Mouse (Mus musculus): ENCODE results near the gene Galnt9. TPM values are rescaled to one million over a fixed set of nuclear protein-coding genes. Genes with fewer than 3 reads are reported as not detected.

Galnt9 gene
- polyA plus RNA-seq, 1 experiment from 2014 or later = 1.2 TPM

DNA sequence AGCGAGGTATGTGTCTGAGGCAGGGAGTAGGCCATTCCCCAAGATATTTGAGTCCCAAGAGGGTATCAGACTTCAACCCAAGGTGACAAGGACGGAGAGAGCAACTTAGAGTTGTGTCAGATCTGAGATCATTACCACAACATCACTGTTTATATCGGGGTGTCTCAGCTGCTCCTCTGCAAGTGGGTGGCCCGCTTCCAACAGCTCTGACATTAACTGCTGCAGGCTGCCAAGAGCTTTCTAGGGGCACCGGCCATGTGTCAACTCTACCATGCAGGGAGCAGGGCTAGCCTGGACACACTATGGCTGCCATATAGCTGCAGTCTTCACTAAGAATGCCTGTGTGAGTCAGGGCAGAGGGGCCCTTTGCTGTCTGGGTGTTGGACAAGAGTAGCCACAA is 65.7 kb downstream of the Galnt9 start:
- Histone ChIP-seq H3K36me3 (ENCODE audit: control insufficient read depth, insufficient read depth, low read length) (no peaks in the 10 kb centered on the region), H3K27me3 (ENCODE audit: control insufficient read depth, insufficient read depth, low read length) (no peaks in the 10 kb centered on the region), H3K4me1 (ENCODE audit: control insufficient read depth, insufficient read depth, low read length) (no peaks in the 10 kb centered on the region), H3K4me3 (ENCODE audit: low read depth, low read length) (no peak overlapping the region), H3K9me3 (ENCODE audit: control insufficient read depth, low read depth, low read length) (no peaks in the 10 kb centered on the region), H3K9ac (replicated peaks; ENCODE audit: low read depth, low read length) (no peak overlapping the region), H3K27ac (ENCODE audit: low read length) (no peak overlapping the region), H3K4me2 (replicated peaks; ENCODE audit: low read depth, low read length) (no peak overlapping the region)
- ATAC-seq (ENCODE audit: insufficient number of reproducible peaks, insufficient read depth, low FRiP score, low read depth) = no peak
- WGBS = 75% methylated on average over 5 of the region's 5 CpGs

DNA sequence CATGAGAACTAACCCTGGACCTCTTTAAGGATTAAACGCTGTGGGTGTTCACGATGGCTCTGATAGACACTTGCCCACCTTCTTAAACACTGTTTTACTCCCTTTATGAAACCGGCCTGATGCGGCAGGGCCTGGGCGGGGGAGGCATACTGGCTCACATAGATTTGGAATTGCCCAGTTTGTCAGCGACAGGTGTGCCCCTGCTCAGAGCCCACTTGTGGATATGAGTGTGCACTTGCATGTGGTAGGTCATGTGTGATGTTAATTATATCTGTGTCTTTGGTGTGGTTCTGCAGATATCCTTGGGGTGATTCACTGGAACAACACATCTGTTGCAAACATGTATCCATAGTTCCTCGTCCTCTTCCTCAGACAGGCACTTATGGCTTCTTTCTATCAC is 66.3 kb downstream of the Galnt9 start:
- ATAC-seq (ENCODE audit: insufficient number of reproducible peaks, insufficient read depth, low FRiP score, low read depth) = no peak
- H3K27me3 ChIP-seq (ENCODE audit: control insufficient read depth, insufficient read depth, low read length) = no peaks in the 10 kb centered on the region
- H3K9ac ChIP-seq (replicated peaks; ENCODE audit: low read depth, low read length) = no peak overlapping the region
- H3K27ac ChIP-seq (ENCODE audit: low read length) = no peak overlapping the region
- 83% methylated on average over 7 of the region's 7 CpGs for WGBS
- no peaks in the 10 kb centered on the region for H3K4me1 ChIP-seq (ENCODE audit: control insufficient read depth, insufficient read depth, low read length)
- no peak overlapping the region for H3K4me2 ChIP-seq (replicated peaks; ENCODE audit: low read depth, low read length)
- no peaks in the 10 kb centered on the region for H3K9me3 ChIP-seq (ENCODE audit: control insufficient read depth, low read depth, low read length)
- no peak overlapping the region for H3K4me3 ChIP-seq (ENCODE audit: low read depth, low read length)
- H3K36me3 ChIP-seq (ENCODE audit: control insufficient read depth, insufficient read depth, low read length) = no peaks in the 10 kb centered on the region

DNA sequence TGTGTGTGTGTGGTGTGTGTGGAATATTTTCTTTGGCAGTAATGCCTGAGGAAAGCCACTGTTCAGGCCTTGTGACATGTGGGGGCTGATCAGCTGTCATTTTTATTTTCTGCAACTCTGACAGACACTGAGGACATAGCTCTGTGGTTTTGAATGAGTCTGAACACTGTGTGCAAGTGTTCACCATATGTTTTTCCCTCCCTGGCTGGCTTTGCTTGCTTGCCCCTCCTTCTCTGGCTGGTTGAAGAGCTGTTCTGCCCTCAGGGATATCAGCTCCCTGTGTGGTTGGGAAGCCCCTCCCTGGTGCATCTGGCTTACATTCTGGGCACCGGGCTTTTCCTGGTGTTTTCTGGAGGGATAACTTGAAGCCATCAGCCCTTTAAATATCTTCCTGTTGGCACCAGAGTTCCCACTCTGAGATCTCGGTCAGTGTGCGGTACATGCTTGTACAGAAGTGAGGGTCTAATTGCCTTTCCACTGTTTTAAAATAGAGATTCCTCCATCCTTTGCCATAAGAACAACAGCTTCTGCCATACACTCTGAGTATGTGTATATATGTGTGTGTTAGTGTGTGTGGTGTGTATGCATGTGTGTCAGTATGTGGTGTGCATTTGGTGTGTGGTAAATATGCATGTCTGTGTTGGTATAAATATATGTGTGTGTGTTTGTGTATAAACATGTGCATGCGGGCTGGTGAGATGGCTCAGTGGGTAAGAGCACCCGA is 67.4 kb downstream of the Galnt9 start:
- no peak overlapping the region for H3K4me2 ChIP-seq (replicated peaks; ENCODE audit: low read depth, low read length)
- 81% methylated on average over 5 of the region's 5 CpGs for WGBS
- ATAC-seq (ENCODE audit: insufficient number of reproducible peaks, insufficient read depth, low FRiP score, low read depth) = no peak
- H3K9ac ChIP-seq (replicated peaks; ENCODE audit: low read depth, low read length) = no peak overlapping the region
- no peaks in the 10 kb centered on the region for H3K4me1 ChIP-seq (ENCODE audit: control insufficient read depth, insufficient read depth, low read length)
- no peak overlapping the region for H3K27ac ChIP-seq (ENCODE audit: low read length)
- H3K4me3 ChIP-seq (ENCODE audit: low read depth, low read length) = no peak overlapping the region
- no peaks in the 10 kb centered on the region for H3K36me3 ChIP-seq (ENCODE audit: control insufficient read depth, insufficient read depth, low read length)
- no peaks in the 10 kb centered on the region for H3K9me3 ChIP-seq (ENCODE audit: control insufficient read depth, low read depth, low read length)
- no peaks in the 10 kb centered on the region for H3K27me3 ChIP-seq (ENCODE audit: control insufficient read depth, insufficient read depth, low read length)

DNA sequence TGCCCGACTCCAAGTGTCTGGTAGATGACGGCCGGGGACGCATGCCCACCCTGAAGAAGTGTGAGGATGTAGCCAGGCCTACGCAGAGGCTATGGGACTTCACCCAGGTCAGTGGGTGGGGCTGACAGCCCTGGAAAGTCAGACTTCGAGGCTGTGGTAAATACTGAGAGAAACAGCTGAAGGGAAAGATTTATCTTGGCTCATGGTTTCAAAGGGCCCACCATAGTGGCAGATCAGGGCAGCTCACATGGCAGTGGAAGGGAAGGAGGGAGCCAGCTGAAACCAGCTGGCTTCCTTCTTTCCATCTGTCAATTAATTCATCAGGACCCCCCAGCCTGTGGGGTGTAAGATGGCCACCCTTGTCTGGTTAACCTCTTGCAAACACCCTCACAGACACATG is 75.1 kb downstream of the Galnt9 start:
- Histone ChIP-seq H3K27ac (ENCODE audit: low read length) (no peak overlapping the region), H3K36me3 (ENCODE audit: control insufficient read depth, insufficient read depth, low read length) (no peaks in the 10 kb centered on the region), H3K9me3 (ENCODE audit: control insufficient read depth, low read depth, low read length) (no peaks in the 10 kb centered on the region), H3K4me2 (replicated peaks; ENCODE audit: low read depth, low read length) (no peak overlapping the region), H3K4me1 (ENCODE audit: control insufficient read depth, insufficient read depth, low read length) (no peaks in the 10 kb centered on the region), H3K27me3 (ENCODE audit: control insufficient read depth, insufficient read depth, low read length) (no peaks in the 10 kb centered on the region), H3K9ac (replicated peaks; ENCODE audit: low read depth, low read length) (no peak overlapping the region), H3K4me3 (ENCODE audit: low read depth, low read length) (no peak overlapping the region)
- WGBS = 84% methylated on average over 6 of the region's 6 CpGs
- no peak for ATAC-seq (ENCODE audit: insufficient number of reproducible peaks, insufficient read depth, low FRiP score, low read depth)

DNA sequence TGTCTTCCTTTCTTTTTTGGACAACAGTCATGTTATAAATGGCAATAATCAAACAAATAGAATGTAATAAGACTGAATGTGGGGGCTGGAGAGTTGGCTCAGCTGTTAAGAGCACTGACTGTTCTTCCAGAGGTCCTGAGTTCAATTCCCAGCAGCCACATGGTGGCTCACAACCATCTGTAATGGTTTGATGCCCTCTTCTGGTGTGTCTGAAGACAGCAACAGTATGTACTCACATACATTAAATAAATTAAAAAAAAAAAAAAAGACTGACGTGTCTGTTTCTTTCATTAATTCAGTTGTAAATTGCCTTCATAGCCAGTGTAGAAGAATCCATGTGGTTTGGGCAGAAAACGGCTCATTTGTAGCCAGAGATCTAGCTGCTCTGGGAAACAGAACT is 80.2 kb downstream of the Galnt9 start:
- no peaks in the 10 kb centered on the region for H3K9me3 ChIP-seq (ENCODE audit: control insufficient read depth, low read depth, low read length)
- H3K4me3 ChIP-seq (ENCODE audit: low read depth, low read length) = no peak overlapping the region
- H3K4me1 ChIP-seq (ENCODE audit: control insufficient read depth, insufficient read depth, low read length) = no peaks in the 10 kb centered on the region
- 85% methylated on average over 2 of the region's 2 CpGs for WGBS
- no peak overlapping the region for H3K4me2 ChIP-seq (replicated peaks; ENCODE audit: low read depth, low read length)
- no peak overlapping the region for H3K9ac ChIP-seq (replicated peaks; ENCODE audit: low read depth, low read length)
- no peaks in the 10 kb centered on the region for H3K27me3 ChIP-seq (ENCODE audit: control insufficient read depth, insufficient read depth, low read length)
- H3K36me3 ChIP-seq (ENCODE audit: control insufficient read depth, insufficient read depth, low read length) = no peaks in the 10 kb centered on the region
- ATAC-seq (ENCODE audit: insufficient number of reproducible peaks, insufficient read depth, low FRiP score, low read depth) = no peak
- no peak overlapping the region for H3K27ac ChIP-seq (ENCODE audit: low read length)

DNA sequence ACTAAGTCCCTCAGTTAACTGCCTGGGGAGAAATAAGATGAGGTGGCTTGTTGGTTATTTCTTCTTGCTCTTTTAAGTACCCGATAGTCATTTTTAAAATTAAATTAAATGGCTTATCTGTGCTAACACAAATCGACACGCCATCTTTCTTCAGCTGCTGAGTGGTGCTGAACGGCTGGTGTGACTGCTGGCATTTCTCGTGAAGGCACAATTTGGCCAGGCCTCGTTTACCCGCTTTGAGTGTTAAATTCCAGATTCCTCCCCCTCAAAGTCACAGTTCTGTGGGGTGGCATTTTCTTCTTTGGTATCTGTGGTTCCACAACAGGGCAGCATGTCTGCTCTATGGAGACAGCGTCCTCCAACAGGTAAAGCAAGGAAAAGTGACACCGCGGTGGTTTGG is 83.2 kb downstream of the Galnt9 start:
- Histone ChIP-seq H3K27me3 (ENCODE audit: control insufficient read depth, insufficient read depth, low read length) (no peaks in the 10 kb centered on the region), H3K4me3 (ENCODE audit: low read depth, low read length) (no peak overlapping the region), H3K36me3 (ENCODE audit: control insufficient read depth, insufficient read depth, low read length) (no peaks in the 10 kb centered on the region), H3K9ac (replicated peaks; ENCODE audit: low read depth, low read length) (no peak overlapping the region), H3K9me3 (ENCODE audit: control insufficient read depth, low read depth, low read length) (no peaks in the 10 kb centered on the region), H3K27ac (ENCODE audit: low read length) (no peak overlapping the region), H3K4me2 (replicated peaks; ENCODE audit: low read depth, low read length) (no peak overlapping the region), H3K4me1 (ENCODE audit: control insufficient read depth, insufficient read depth, low read length) (no peaks in the 10 kb centered on the region)
- 74% methylated on average over 10 of the region's 10 CpGs for whole genome bisulfite sequencing
- no peak for ATAC-seq (ENCODE audit: insufficient number of reproducible peaks, insufficient read depth, low FRiP score, low read depth)

DNA sequence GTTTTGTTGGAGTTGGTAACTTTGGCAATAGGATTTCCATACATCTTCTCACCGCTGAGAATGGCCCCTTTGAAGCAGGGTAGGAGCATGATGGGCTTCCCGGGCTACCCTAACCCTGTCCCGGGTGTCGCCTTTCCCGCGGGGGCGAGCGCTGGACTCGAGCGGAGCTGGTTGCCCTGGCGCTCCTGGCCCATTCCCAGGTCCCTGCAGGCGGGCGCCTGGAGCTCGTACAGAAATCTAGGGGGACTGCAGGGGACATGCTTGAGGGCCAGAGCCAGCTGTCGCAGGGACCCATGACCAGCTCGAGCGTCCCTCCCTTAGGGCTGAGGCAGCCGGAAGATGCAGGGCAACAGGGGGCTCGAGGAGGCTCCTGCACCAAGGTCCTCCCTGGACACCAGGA is 84.0 kb downstream of the Galnt9 start:
- ATAC-seq (ENCODE audit: insufficient number of reproducible peaks, insufficient read depth, low FRiP score, low read depth) = no peak
- 24% methylated on average over 19 of the region's 19 CpGs for WGBS
- H3K27me3 ChIP-seq (ENCODE audit: control insufficient read depth, insufficient read depth, low read length) = no peaks in the 10 kb centered on the region
- H3K36me3 ChIP-seq (ENCODE audit: control insufficient read depth, insufficient read depth, low read length) = no peaks in the 10 kb centered on the region
- no peaks in the 10 kb centered on the region for H3K4me1 ChIP-seq (ENCODE audit: control insufficient read depth, insufficient read depth, low read length)
- no peak overlapping the region for H3K9ac ChIP-seq (replicated peaks; ENCODE audit: low read depth, low read length)
- no peak overlapping the region for H3K4me2 ChIP-seq (replicated peaks; ENCODE audit: low read depth, low read length)
- H3K27ac ChIP-seq (ENCODE audit: low read length) = no peak overlapping the region
- no peaks in the 10 kb centered on the region for H3K9me3 ChIP-seq (ENCODE audit: control insufficient read depth, low read depth, low read length)
- H3K4me3 ChIP-seq (ENCODE audit: low read depth, low read length) = no peak overlapping the region

DNA sequence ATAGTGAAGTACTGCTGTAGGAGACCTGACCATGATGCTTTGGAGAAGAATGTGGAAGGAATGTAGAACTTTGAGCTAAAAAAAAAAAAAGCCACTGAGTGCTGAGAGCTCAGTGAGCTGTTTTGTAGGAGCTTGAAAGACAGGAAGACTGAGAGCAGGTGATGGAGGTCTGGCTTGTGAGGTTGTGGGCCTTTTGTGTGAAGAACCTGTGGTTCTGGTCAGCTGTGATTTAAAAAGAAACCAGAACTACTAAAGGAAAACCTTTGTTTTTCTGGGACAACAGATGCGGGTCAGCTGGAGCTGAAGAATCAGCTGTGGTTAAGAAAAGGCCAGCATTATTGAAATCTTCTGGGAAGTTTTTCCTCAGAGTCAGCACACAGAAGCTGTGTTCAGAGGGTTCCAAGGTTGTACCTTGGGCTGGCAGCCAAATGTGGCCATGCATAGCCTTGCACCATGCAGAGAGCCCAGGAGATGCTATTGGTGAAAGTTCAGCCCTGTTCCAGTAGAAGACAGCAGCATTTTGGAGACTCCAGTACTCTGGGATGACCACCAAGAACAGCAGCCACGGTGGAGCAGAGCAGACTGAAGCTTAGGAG is 85.5 kb downstream of the Galnt9 start:
- Histone ChIP-seq H3K27ac (ENCODE audit: low read length) (no peak overlapping the region), H3K9me3 (ENCODE audit: control insufficient read depth, low read depth, low read length) (no peaks in the 10 kb centered on the region), H3K4me3 (ENCODE audit: low read depth, low read length) (no peak overlapping the region), H3K9ac (replicated peaks; ENCODE audit: low read depth, low read length) (no peak overlapping the region), H3K27me3 (ENCODE audit: control insufficient read depth, insufficient read depth, low read length) (no peaks in the 10 kb centered on the region), H3K36me3 (ENCODE audit: control insufficient read depth, insufficient read depth, low read length) (no peaks in the 10 kb centered on the region), H3K4me1 (ENCODE audit: control insufficient read depth, insufficient read depth, low read length) (no peaks in the 10 kb centered on the region), H3K4me2 (replicated peaks; ENCODE audit: low read depth, low read length) (no peak overlapping the region)
- 82% methylated on average over 2 of the region's 2 CpGs for WGBS
- no peak for ATAC-seq (ENCODE audit: insufficient number of reproducible peaks, insufficient read depth, low FRiP score, low read depth)
